Mouse (Mus musculus) B cell, adult 2 months (primary cell): ENCODE measurements around the gene Sf3b6.
"Not testable (repeated sequence)": the region's sequence is repeated elsewhere in the genome, so short reads cannot be mapped to it uniquely, and the experiment has no call there.

ENCODE experiments used
- DNase-seq, 2 experiments: peaks; one replicate each; pipeline ENCODE4 v3.0.0; 2022

Gene Sf3b6

GRCm38 (mm10) chr12:4817361-4818101 lies at the start of gene Sf3b6:
TSS of gene Sf3b6 (plus strand) at chr12:4817544.
- DNase-seq: peak; percentile 100

- peak; percentile 94 for DNase-seq
Measured at GRCm38 (mm10) chr12:4768492-4769332, 48.6 kb upstream of the Sf3b6 start, which contains the start of the genes Pfn4 and Fam228b. TSS of gene Pfn4 (plus strand) at chr12:4769022. TSS of gene Fam228b (minus strand) at chr12:4769267.

GRCm38 (mm10) chr12:4769333-4769723 lies 48.0 kb upstream of the Sf3b6 start:
- no peak for DNase-seq

- DNase-seq: no peak
Measured at GRCm38 (mm10) chr12:4774895-4775587, 42.3 kb upstream of the Sf3b6 start.

GRCm38 (mm10) chr12:4775588-4775949 lies 41.8 kb upstream of the Sf3b6 start:
- DNase-seq: no peak

- no peak for DNase-seq
Measured at GRCm38 (mm10) chr12:4777734-4778133, 39.6 kb upstream of the Sf3b6 start.

GRCm38 (mm10) chr12:4780245-4780644 lies 37.1 kb upstream of the Sf3b6 start:
- no peak for DNase-seq

GRCm38 (mm10) chr12:4781270-4781669 lies 36.1 kb upstream of the Sf3b6 start:
- DNase-seq: no peak

- not testable (repeated sequence) for DNase-seq
Measured at GRCm38 (mm10) chr12:4781725-4782404, 35.5 kb upstream of the Sf3b6 start.

GRCm38 (mm10) chr12:4783598-4783997 lies 33.7 kb upstream of the Sf3b6 start:
- peak in 1 of 2 experiments; percentile 5 for DNase-seq

- DNase-seq: no peak
Measured at GRCm38 (mm10) chr12:4784466-4784865, 32.9 kb upstream of the Sf3b6 start.

GRCm38 (mm10) chr12:4788128-4788527 lies 29.2 kb upstream of the Sf3b6 start:
- DNase-seq: not testable (repeated sequence)

- DNase-seq: no peak
Measured at GRCm38 (mm10) chr12:4793718-4794117, 23.6 kb upstream of the Sf3b6 start.

- not testable (repeated sequence) for DNase-seq
Measured at GRCm38 (mm10) chr12:4797471-4797870, 19.9 kb upstream of the Sf3b6 start.

- no peak for DNase-seq
Measured at GRCm38 (mm10) chr12:4811036-4811435, 6.3 kb upstream of the Sf3b6 start.

GRCm38 (mm10) chr12:4811705-4812104 lies 5.6 kb upstream of the Sf3b6 start:
- DNase-seq: no peak

- DNase-seq: no peak
Measured at GRCm38 (mm10) chr12:4813636-4814035, 3.7 kb upstream of the Sf3b6 start.

- no peak for DNase-seq
Measured at GRCm38 (mm10) chr12:4816680-4817360, 524 bp upstream of the Sf3b6 start.

GRCm38 (mm10) chr12:4827256-4827655 lies 9.9 kb downstream of the Sf3b6 start:
- DNase-seq: no peak

- no peak for DNase-seq
Measured at GRCm38 (mm10) chr12:4836959-4837358, 19.6 kb downstream of the Sf3b6 start.

GRCm38 (mm10) chr12:4840010-4840409 lies 22.7 kb downstream of the Sf3b6 start:
- DNase-seq: peak; percentile 34 to 37

GRCm38 (mm10) chr12:4840741-4841140 lies 23.4 kb downstream of the Sf3b6 start:
- DNase-seq: no peak
